Mouse (Mus musculus) thymus, adult 2 months (tissue): ENCODE measurements at regions not wholly inside any gene's neighbourhood (a gene's known extent, or its start where the extent isn't known, plus 50 kb on each side); places are given as distances from the start of the nearest gene placed in this dataset.
A peak's percentile ranks its signal among the peaks of the same experiment; 100 is the strongest.

Experiments used
- DNase-seq: peaks from one replicate; pipeline ENCODE4 v3.0.0; 2021
- H3K27ac ChIP-seq: fragments of 200-500 bp; 2 replicates; pipeline ENCODE4 v1.5.1; 2012; ENCODE audit warnings: low read length, control low read depth; ENCODE audit not compliant: control insufficient read depth, insufficient read depth
- H3K27me3 ChIP-seq: fragments of 200-500 bp; 2 replicates; pipeline ENCODE4 v1.6.1; 2012; ENCODE audit warnings: mild to moderate bottlenecking, low read length, moderate library complexity, mixed read lengths; ENCODE audit not compliant: control insufficient read depth, insufficient read depth
- H3K36me3 ChIP-seq: fragments of 200-500 bp; 2 replicates; pipeline ENCODE4 v1.6.1; 2012; ENCODE audit warnings: mild to moderate bottlenecking, low read length, moderate library complexity; ENCODE audit not compliant: control insufficient read depth, insufficient read depth
- H3K4me1 ChIP-seq: fragments of 200-500 bp; replicated peaks from 2 replicates; pipeline ENCODE4 v1.6.1; 2012; ENCODE audit warnings: low read length; ENCODE audit not compliant: control insufficient read depth, insufficient read depth
- H3K4me3 ChIP-seq: fragments of 200-500 bp; 2 replicates; pipeline ENCODE4 v1.5.1; 2012; ENCODE audit warnings: mild to moderate bottlenecking, low read length, control low read depth, moderate library complexity; ENCODE audit not compliant: control insufficient read depth, insufficient read depth
- CTCF ChIP-seq: fragments of 200-500 bp; IDR thresholded peaks from 2 replicates; pipeline ENCODE4 v1.5.1; 2012; ENCODE audit warnings: mild to moderate bottlenecking, control low read depth, low read length, moderate library complexity, borderline replicate concordance; ENCODE audit not compliant: control insufficient read depth, poor library complexity, insufficient read depth; ENCODE audit errors: extremely low read depth
- POLR2A ChIP-seq: fragments of 200-500 bp; IDR thresholded peaks from 2 replicates; pipeline ENCODE4 v1.6.1; 2012; ENCODE audit warnings: mild to moderate bottlenecking, low read length, control low read depth, moderate library complexity; ENCODE audit not compliant: control insufficient read depth, poor library complexity, insufficient read depth; ENCODE audit errors: extremely low read depth
- WGBS: fragments of 180-500 bp; shearing (Covaris S2); methylation state at CpG from one replicate; pipeline ENCODE4 v1.1.7; 2018; 5-methylcytosine and 5-hydroxymethylcytosine counted together

GRCm38 (mm10) chr17:83978858-83979470 lies 131.2 kb upstream of the Haao start:
- Histone ChIP-seq H3K27ac (no peak overlapping the region), H3K36me3 (no peaks in the 10 kb centered on the region), H3K4me3 (no peak overlapping the region), H3K27me3 (no peaks in the 10 kb centered on the region), H3K4me1 (peaks cover 27% of the 10 kb centered on the region)
- no peak for DNase-seq
- TF ChIP-seq CTCF = no peak
- WGBS = 96% methylated on average over 7 of the region's 7 CpGs

- DNase-seq = no peak
- Histone ChIP-seq H3K4me3 (no peak overlapping the region), H3K36me3 (no peaks in the 10 kb centered on the region), H3K27me3 (no peaks in the 10 kb centered on the region), H3K27ac (no peak overlapping the region), H3K4me1 (peaks cover 31% of the 10 kb centered on the region)
- 35% methylated on average over 11 of the region's 11 CpGs for WGBS
- TF ChIP-seq CTCF (no peak), POLR2A (no peak)
Observed at GRCm38 (mm10) chr17:83977725-83978124, 130.0 kb upstream of the Haao start.

- WGBS = 30% methylated on average over 7 of the region's 7 CpGs
- Histone ChIP-seq H3K4me3 (no peak overlapping the region), H3K4me1 (peaks cover 31% of the 10 kb centered on the region), H3K27me3 (no peaks in the 10 kb centered on the region), H3K27ac (no peak overlapping the region), H3K36me3 (no peaks in the 10 kb centered on the region)
- no peak for TF ChIP-seq POLR2A
- TF ChIP-seq CTCF = no peak
- DNase-seq = no peak
Observed at GRCm38 (mm10) chr17:83975813-83976212, 128.1 kb upstream of the Haao start.

GRCm38 (mm10) chr17:83973461-83974350 lies 125.9 kb upstream of the Haao start:
- Histone ChIP-seq H3K4me1 (peaks cover 29% of the 10 kb centered on the region), H3K27ac (no peak overlapping the region; the same call in 1 of the 2 replicates), H3K4me3 (0 out of 2 replicates have a peak overlapping the region, but pooled peaks have one; percentile 3), H3K36me3 (no peaks in the 10 kb centered on the region), H3K27me3 (no peaks in the 10 kb centered on the region)
- no peak for TF ChIP-seq POLR2A
- no peak for TF ChIP-seq CTCF
- DNase-seq = peak; percentile 78
- 4% methylated on average over 18 of the region's 18 CpGs for WGBS

- TF ChIP-seq POLR2A = no peak
- no peak for TF ChIP-seq CTCF
- Histone ChIP-seq H3K4me3 (no peak overlapping the region), H3K27ac (no peak overlapping the region), H3K4me1 (peaks cover 25% of the 10 kb centered on the region), H3K27me3 (no peaks in the 10 kb centered on the region), H3K36me3 (no peaks in the 10 kb centered on the region)
- 65% methylated on average over 5 of the region's 5 CpGs for WGBS
- DNase-seq = no peak
Observed at GRCm38 (mm10) chr17:83972874-83973273, 125.1 kb upstream of the Haao start.

GRCm38 (mm10) chr17:83972470-83972869 lies 124.7 kb upstream of the Haao start:
- H3K4me1 ChIP-seq = peaks cover 21% of the 10 kb centered on the region

GRCm38 (mm10) chr17:83972026-83972425 lies 124.3 kb upstream of the Haao start:
- 81% methylated on average over 5 of the region's 5 CpGs for WGBS

More at GRCm38 (mm10) chr17:83972470-83972869, 124.7 kb upstream of the Haao start:
- 88% methylated on average over 4 of the region's 4 CpGs for WGBS
- TF ChIP-seq CTCF = no peak
- no peak for TF ChIP-seq POLR2A
- no peaks in the 10 kb centered on the region for H3K27me3 ChIP-seq
- H3K4me3 ChIP-seq = no peak overlapping the region
- H3K36me3 ChIP-seq = no peaks in the 10 kb centered on the region
- H3K27ac ChIP-seq = no peak overlapping the region
- DNase-seq = no peak

More at GRCm38 (mm10) chr17:83972026-83972425, 124.3 kb upstream of the Haao start:
- Histone ChIP-seq H3K27me3 (no peaks in the 10 kb centered on the region), H3K36me3 (no peaks in the 10 kb centered on the region), H3K4me3 (no peak overlapping the region), H3K4me1 (peaks cover 18% of the 10 kb centered on the region), H3K27ac (no peak overlapping the region)
- DNase-seq = no peak
- no peak for TF ChIP-seq CTCF
- TF ChIP-seq POLR2A = no peak
